ENCODE assay signal across 8 mouse cellular contexts in genomic region chr4:139330605-139331004, GRCm38 (mm10). TPM values are rescaled to one million over a fixed set of nuclear protein-coding genes. Genes with fewer than 3 reads are reported as not detected.
DNase-seq lines count a peak whose midpoint lies in the region; ATAC-seq and TF ChIP-seq lines count a peak whose summit lies in the region.

No protein-coding gene starts in this region.

- H3K9me3 ChIP-seq in midbrain, embryonic 10.5 days (replicated peaks), result no peaks in the 10 kb centered on the region
- no peaks in the 10 kb centered on the region for H3K9me3 ChIP-seq in midbrain, embryonic 15.5 days
- no peaks in the 10 kb centered on the region for H3K9me3 ChIP-seq in hindbrain, embryonic 13.5 days
- H3K9me3 ChIP-seq in limb, embryonic 13.5 days, result no peaks in the 10 kb centered on the region
- no peaks in the 10 kb centered on the region for H3K9me3 ChIP-seq in midbrain, embryonic 14.5 days (ENCODE audit: control insufficient read depth, low read length)

- no peak overlapping the region for H3K4me2 ChIP-seq in midbrain, embryonic 15.5 days
- H3K4me2 ChIP-seq in hindbrain, embryonic 13.5 days, result peak overlapping the region; percentile 33
- peak overlapping the region; percentile 50 for H3K4me2 ChIP-seq in limb, embryonic 13.5 days (replicated peaks)
- no peak overlapping the region for H3K4me2 ChIP-seq in midbrain, embryonic 14.5 days (ENCODE audit: low read length)

- peaks cover 9% of the 10 kb centered on the region for H3K27me3 ChIP-seq in midbrain, embryonic 10.5 days (ENCODE audit: low read depth, poor library complexity, severe bottlenecking)
- 0 out of 2 replicates have a peak, but pooled peaks cover 3% of the 10 kb centered on the region for H3K27me3 ChIP-seq in midbrain, embryonic 15.5 days (replicated peaks)
- H3K27me3 ChIP-seq in hindbrain, embryonic 13.5 days, result peaks cover 8% of the 10 kb centered on the region; the same call in 1 of the 2 replicates
- peaks cover 7% of the 10 kb centered on the region; the same call in 1 of the 2 replicates for H3K27me3 ChIP-seq in limb, embryonic 13.5 days
- H3K27me3 ChIP-seq in midbrain, embryonic 14.5 days (ENCODE audit: control insufficient read depth, insufficient read depth, low read length), result no peaks in the 10 kb centered on the region
- no peaks in the 10 kb centered on the region for H3K27me3 ChIP-seq in testis, adult 2 months (ENCODE audit: control insufficient read depth, insufficient read depth, low read length)

- 0 out of 2 replicates have a peak overlapping the region, but pooled peaks have one; percentile 2 for H3K27ac ChIP-seq in midbrain, embryonic 10.5 days (replicated peaks)
- H3K27ac ChIP-seq in midbrain, embryonic 15.5 days, result no peak overlapping the region
- H3K27ac ChIP-seq in hindbrain, embryonic 13.5 days, result no peak overlapping the region
- H3K27ac ChIP-seq in limb, embryonic 13.5 days, result no peak overlapping the region
- no peak overlapping the region for H3K27ac ChIP-seq in midbrain, embryonic 14.5 days (replicated peaks; ENCODE audit: low read depth, low read length)
- no peak overlapping the region for H3K27ac ChIP-seq in testis, adult 2 months (ENCODE audit: control insufficient read depth, insufficient read depth, low read depth, low read length)

- no peaks in the 10 kb centered on the region for H3K36me3 ChIP-seq in midbrain, embryonic 10.5 days
- no peaks in the 10 kb centered on the region for H3K36me3 ChIP-seq in midbrain, embryonic 15.5 days (replicated peaks)
- H3K36me3 ChIP-seq in hindbrain, embryonic 13.5 days, result no peaks in the 10 kb centered on the region
- H3K36me3 ChIP-seq in limb, embryonic 13.5 days, result no peaks in the 10 kb centered on the region
- no peaks in the 10 kb centered on the region for H3K36me3 ChIP-seq in midbrain, embryonic 14.5 days (ENCODE audit: control insufficient read depth, insufficient read depth, low read length)
- H3K36me3 ChIP-seq in testis, adult 2 months (ENCODE audit: control insufficient read depth, insufficient read depth, low read length), result no peaks in the 10 kb centered on the region

- H3K9ac ChIP-seq in midbrain, embryonic 15.5 days, result no peak overlapping the region
- H3K9ac ChIP-seq in hindbrain, embryonic 13.5 days, result no peak overlapping the region
- H3K9ac ChIP-seq in limb, embryonic 13.5 days, result no peak overlapping the region
- no peak overlapping the region for H3K9ac ChIP-seq in midbrain, embryonic 14.5 days (replicated peaks; ENCODE audit: low read length)

- peaks cover 5% of the 10 kb centered on the region; the same call in 1 of the 2 replicates for H3K4me1 ChIP-seq in midbrain, embryonic 10.5 days
- H3K4me1 ChIP-seq in midbrain, embryonic 15.5 days, result no peaks in the 10 kb centered on the region
- H3K4me1 ChIP-seq in hindbrain, embryonic 13.5 days (replicated peaks), result no peaks in the 10 kb centered on the region
- H3K4me1 ChIP-seq in limb, embryonic 13.5 days, result no peaks in the 10 kb centered on the region
- no peaks in the 10 kb centered on the region for H3K4me1 ChIP-seq in midbrain, embryonic 14.5 days (ENCODE audit: control insufficient read depth, insufficient read depth, low read length)
- peaks cover 4% of the 10 kb centered on the region; the same call in 1 of the 2 replicates for H3K4me1 ChIP-seq in testis, adult 2 months (ENCODE audit: control insufficient read depth, insufficient read depth, low read length)

- peak; percentile 53; the same call in 1 of the 2 replicates for TF ChIP-seq CTCF in brain, embryonic 14.5 days (IDR thresholded peaks at IDR 0.05; ENCODE audit: borderline replicate concordance, extremely low read depth, insufficient read depth, insufficient read length)
- peak; percentile 59; the same call in 1 of the 2 replicates for TF ChIP-seq CTCF in testis, adult 2 months (IDR thresholded peaks at IDR 0.05; ENCODE audit: control insufficient read depth, insufficient read depth, insufficient replicate concordance, low read depth, low read length)

- 8% methylated on average over 10 of the region's 10 CpGs for WGBS in midbrain, embryonic 10.5 days
- WGBS in midbrain, embryonic 15.5 days, result 10% methylated on average over 10 of the region's 10 CpGs
- 9% methylated on average over 10 of the region's 10 CpGs for WGBS in hindbrain, embryonic 13.5 days
- WGBS in limb, embryonic 13.5 days, result 6% methylated on average over 10 of the region's 10 CpGs
- 8% methylated on average over 10 of the region's 10 CpGs for WGBS in midbrain, embryonic 14.5 days

- peak; percentile 76 for DNase-seq in midbrain, embryonic 10.5 days (ENCODE audit: low spot score)
- DNase-seq in brain, embryonic 14.5 days (ENCODE audit: low read depth), result peak; percentile 66
- DNase-seq in midbrain, embryonic 14.5 days, result peak; percentile 66

- no peak for TF ChIP-seq POLR2A in brain, embryonic 14.5 days (IDR thresholded peaks at IDR 0.05; ENCODE audit: borderline replicate concordance, extremely low read depth, insufficient read depth, insufficient read length, poor library complexity, severe bottlenecking)
- no peak for TF ChIP-seq POLR2A in testis, adult 2 months (IDR thresholded peaks at IDR 0.05; ENCODE audit: control insufficient read depth, low read depth, low read length)

- no peak for ATAC-seq in midbrain, embryonic 15.5 days (replicated peaks)
- ATAC-seq in frontal cortex, adult (ENCODE audit: low TSS enrichment), result peak; percentile 47; the same call in 1 of the 2 replicates
- no peak for ATAC-seq in hindbrain, embryonic 13.5 days (ENCODE audit: low FRiP score)
- peak; percentile 51; the same call in 1 of the 2 replicates for ATAC-seq in limb, embryonic 13.5 days (ENCODE audit: low FRiP score, low read depth)
- no peak for ATAC-seq in midbrain, embryonic 14.5 days (ENCODE audit: low FRiP score, low TSS enrichment)

- peak overlapping the region; percentile 38 for H3K4me3 ChIP-seq in midbrain, embryonic 10.5 days
- H3K4me3 ChIP-seq in midbrain, embryonic 15.5 days, result no peak overlapping the region
- H3K4me3 ChIP-seq in hindbrain, embryonic 13.5 days, result no peak overlapping the region
- peak overlapping the region; percentile 27 for H3K4me3 ChIP-seq in limb, embryonic 13.5 days
- no peak overlapping the region for H3K4me3 ChIP-seq in midbrain, embryonic 14.5 days (replicated peaks; ENCODE audit: low read depth, low read length)
- H3K4me3 ChIP-seq in testis, adult 2 months (ENCODE audit: control insufficient read depth, low read depth, low read length), result peak overlapping the region; percentile 64

RNA-seq across cellular contexts. Expression of gene Akr7a5, which starts 20.1 kb away (rescaled TPM):
- 99.7 and 103 TPM in 2 replicates for polyA plus RNA-seq in midbrain, embryonic 10.5 days (2016; fragmentation: Nextera tagmentation; extraction: Ambion mirVana)
- 68.5 and 72.1 TPM in 2 replicates for polyA plus RNA-seq in midbrain, embryonic 15.5 days (2015; fragmentation: Nextera tagmentation; extraction: Ambion mirVana)
- polyA plus RNA-seq in brain, embryonic 14.5 days (2012; rRNA removed), result 16.5 and 22.4 TPM in 2 replicates
- polyA plus RNA-seq in hindbrain, embryonic 13.5 days (2015; fragmentation: Nextera tagmentation; extraction: Ambion mirVana), result 58.7 and 60.0 TPM in 2 replicates
- polyA plus RNA-seq in limb, embryonic 13.5 days (2015; fragmentation: Nextera tagmentation; extraction: Ambion mirVana), result 120 and 124 TPM in 2 replicates
- polyA plus RNA-seq in midbrain, embryonic 14.5 days (2014; fragmentation: Nextera tagmentation; extraction: Ambion mirVana), result 55.7 and 64.2 TPM in 2 replicates
- polyA plus RNA-seq in testis, adult 2 months (2012; rRNA removed), result 19.7 and 20.7 TPM in 2 replicates

RNA-seq across cellular contexts. Expression of gene Pqlc2, which starts 20.1 kb away (rescaled TPM):
- polyA plus RNA-seq in midbrain, embryonic 10.5 days (2016; fragmentation: Nextera tagmentation; extraction: Ambion mirVana), result 15.9 and 16.1 TPM in 2 replicates
- 16.3 TPM in 2 replicates for polyA plus RNA-seq in midbrain, embryonic 15.5 days (2015; fragmentation: Nextera tagmentation; extraction: Ambion mirVana)
- 21.7 and 27.3 TPM in 2 replicates for polyA plus RNA-seq in brain, embryonic 14.5 days (2012; rRNA removed)
- polyA plus RNA-seq in hindbrain, embryonic 13.5 days (2015; fragmentation: Nextera tagmentation; extraction: Ambion mirVana), result 14.3 TPM in 2 replicates
- polyA plus RNA-seq in limb, embryonic 13.5 days (2015; fragmentation: Nextera tagmentation; extraction: Ambion mirVana), result 16.9 and 18.0 TPM in 2 replicates
- polyA plus RNA-seq in midbrain, embryonic 14.5 days (2014; fragmentation: Nextera tagmentation; extraction: Ambion mirVana), result 10.6 and 11.5 TPM in 2 replicates
- polyA plus RNA-seq in testis, adult 2 months (2012; rRNA removed), result 5.5 and 5.7 TPM in 2 replicates

RNA-seq across cellular contexts. Expression of gene Mrto4, which starts 21.8 kb away (rescaled TPM):
- 144 and 166 TPM in 2 replicates for polyA plus RNA-seq in midbrain, embryonic 10.5 days (2016; fragmentation: Nextera tagmentation; extraction: Ambion mirVana)
- 81.7 and 88.6 TPM in 2 replicates for polyA plus RNA-seq in midbrain, embryonic 15.5 days (2015; fragmentation: Nextera tagmentation; extraction: Ambion mirVana)
- polyA plus RNA-seq in brain, embryonic 14.5 days (2012; rRNA removed), result 56.6 and 62.0 TPM in 2 replicates
- polyA plus RNA-seq in hindbrain, embryonic 13.5 days (2015; fragmentation: Nextera tagmentation; extraction: Ambion mirVana), result 88.1 and 97.5 TPM in 2 replicates
- 118 and 119 TPM in 2 replicates for polyA plus RNA-seq in limb, embryonic 13.5 days (2015; fragmentation: Nextera tagmentation; extraction: Ambion mirVana)
- polyA plus RNA-seq in midbrain, embryonic 14.5 days (2014; fragmentation: Nextera tagmentation; extraction: Ambion mirVana), result 76.5 and 81.1 TPM in 2 replicates
- 90.5 TPM in 2 replicates for polyA plus RNA-seq in testis, adult 2 months (2012; rRNA removed)

RNA-seq across cellular contexts. Expression of gene Emc1, which starts 21.8 kb away (rescaled TPM):
- 32.3 and 38.5 TPM in 2 replicates for polyA plus RNA-seq in midbrain, embryonic 10.5 days (2016; fragmentation: Nextera tagmentation; extraction: Ambion mirVana)
- polyA plus RNA-seq in midbrain, embryonic 15.5 days (2015; fragmentation: Nextera tagmentation; extraction: Ambion mirVana), result 47.6 and 50.8 TPM in 2 replicates
- 48.1 and 56.0 TPM in 2 replicates for polyA plus RNA-seq in brain, embryonic 14.5 days (2012; rRNA removed)
- 36.2 and 42.2 TPM in 2 replicates for polyA plus RNA-seq in hindbrain, embryonic 13.5 days (2015; fragmentation: Nextera tagmentation; extraction: Ambion mirVana)
- 22.8 and 28.0 TPM in 2 replicates for polyA plus RNA-seq in limb, embryonic 13.5 days (2015; fragmentation: Nextera tagmentation; extraction: Ambion mirVana)
- polyA plus RNA-seq in midbrain, embryonic 14.5 days (2014; fragmentation: Nextera tagmentation; extraction: Ambion mirVana), result 33.5 and 35.2 TPM in 2 replicates
- 12.6 and 14.4 TPM in 2 replicates for polyA plus RNA-seq in testis, adult 2 months (2012; rRNA removed)

RNA-seq across cellular contexts. Expression of gene Ubr4, which starts 21.8 kb away (rescaled TPM):
- 51.8 and 54.8 TPM in 2 replicates for polyA plus RNA-seq in midbrain, embryonic 10.5 days (2016; fragmentation: Nextera tagmentation; extraction: Ambion mirVana)
- 101 and 111 TPM in 2 replicates for polyA plus RNA-seq in midbrain, embryonic 15.5 days (2015; fragmentation: Nextera tagmentation; extraction: Ambion mirVana)
- polyA plus RNA-seq in brain, embryonic 14.5 days (2012; rRNA removed), result 200 and 228 TPM in 2 replicates
- polyA plus RNA-seq in hindbrain, embryonic 13.5 days (2015; fragmentation: Nextera tagmentation; extraction: Ambion mirVana), result 73.7 and 76.4 TPM in 2 replicates
- 75.6 and 78.3 TPM in 2 replicates for polyA plus RNA-seq in limb, embryonic 13.5 days (2015; fragmentation: Nextera tagmentation; extraction: Ambion mirVana)
- 83.3 and 97.3 TPM in 2 replicates for polyA plus RNA-seq in midbrain, embryonic 14.5 days (2014; fragmentation: Nextera tagmentation; extraction: Ambion mirVana)
- polyA plus RNA-seq in testis, adult 2 months (2012; rRNA removed), result 312 and 351 TPM in 2 replicates

Comparison
In these comparisons a context has a peak if more than half of its experiments do, and no peak if none do; other contexts are left out.
1. H3K4me3 ChIP-seq: peak in midbrain, embryonic 10.5 days (single experiment), limb, embryonic 13.5 days (single experiment) and testis, adult 2 months (single experiment); none in midbrain, embryonic 15.5 days (single experiment), hindbrain, embryonic 13.5 days (single experiment) and midbrain, embryonic 14.5 days (single experiment).
2. ATAC-seq: peak in frontal cortex, adult (single experiment) and limb, embryonic 13.5 days (single experiment); none in midbrain, embryonic 15.5 days (single experiment), hindbrain, embryonic 13.5 days (single experiment) and midbrain, embryonic 14.5 days (single experiment).
3. H3K4me2 ChIP-seq: peak in hindbrain, embryonic 13.5 days (single experiment) and limb, embryonic 13.5 days (single experiment); none in midbrain, embryonic 15.5 days (single experiment) and midbrain, embryonic 14.5 days (single experiment).
4. Peak in every context shown above with its lines, with median percentiles within 50 percentile points of each other: DNase-seq.